Mouse (Mus musculus) right cerebral cortex, postnatal 25 days (tissue): ENCODE data around the gene Mt3.
"Not testable (repeated sequence)": the region's sequence is repeated elsewhere in the genome, so short reads cannot be mapped to it uniquely, and the experiment has no call there.

Experiments
- DNase-seq: peaks from one replicate; pipeline ENCODE4 v3.0.0; 2022

The Mt3 gene

GRCm38 (mm10) chr8:94152513-94153300 is at the start of gene Mt3:
Gene Mt3 (plus strand): TSS chr8:94152607.
- DNase-seq: peak; percentile 88

- peak; percentile 10 for DNase-seq
Measured at GRCm38 (mm10) chr8:94104146-94104545, 48.3 kb upstream of the Mt3 start.

- no peak for DNase-seq
Measured at GRCm38 (mm10) chr8:94107871-94108270, 44.5 kb upstream of the Mt3 start.

GRCm38 (mm10) chr8:94109396-94109795 is 43.0 kb upstream of the Mt3 start:
- no peak for DNase-seq

GRCm38 (mm10) chr8:94109835-94110234 is 42.6 kb upstream of the Mt3 start:
- DNase-seq: no peak

GRCm38 (mm10) chr8:94110526-94111177 is 41.8 kb upstream of the Mt3 start:
- no peak for DNase-seq

GRCm38 (mm10) chr8:94113435-94113834 is 39.0 kb upstream of the Mt3 start:
- no peak for DNase-seq

GRCm38 (mm10) chr8:94113972-94114371 is 38.4 kb upstream of the Mt3 start:
- DNase-seq: no peak

- peak; percentile 38 for DNase-seq
Measured at GRCm38 (mm10) chr8:94118776-94119430, 33.5 kb upstream of the Mt3 start.

GRCm38 (mm10) chr8:94121625-94122024 is 30.8 kb upstream of the Mt3 start:
- DNase-seq: no peak

GRCm38 (mm10) chr8:94122711-94123468 is 29.5 kb upstream of the Mt3 start:
- DNase-seq: no peak

- no peak for DNase-seq
Measured at GRCm38 (mm10) chr8:94127711-94128110, 24.7 kb upstream of the Mt3 start.

GRCm38 (mm10) chr8:94129133-94129789 is 23.1 kb upstream of the Mt3 start:
- DNase-seq: no peak

- DNase-seq: no peak
Measured at GRCm38 (mm10) chr8:94130126-94130525, 22.3 kb upstream of the Mt3 start.

GRCm38 (mm10) chr8:94132096-94132495 is 20.3 kb upstream of the Mt3 start:
- DNase-seq: no peak

GRCm38 (mm10) chr8:94134601-94135000 is 17.8 kb upstream of the Mt3 start:
- not testable (repeated sequence) for DNase-seq

GRCm38 (mm10) chr8:94135556-94135955 is 16.9 kb upstream of the Mt3 start:
- DNase-seq: no peak

GRCm38 (mm10) chr8:94136192-94136591 is 16.2 kb upstream of the Mt3 start:
- no peak for DNase-seq

GRCm38 (mm10) chr8:94136933-94137332 is 15.5 kb upstream of the Mt3 start, which contains the start of gene Mt4:
Gene Mt4 (plus strand): TSS chr8:94137197.
- no peak for DNase-seq

GRCm38 (mm10) chr8:94140266-94140795 is 12.1 kb upstream of the Mt3 start:
- DNase-seq: no peak

- no peak for DNase-seq
Measured at GRCm38 (mm10) chr8:94148236-94148635, 4.2 kb upstream of the Mt3 start.

GRCm38 (mm10) chr8:94150925-94151324 is 1.5 kb upstream of the Mt3 start:
- no peak for DNase-seq
